Mouse (Mus musculus) heart, postnatal 0 days (tissue): ENCODE measurements at regions not wholly inside any gene's neighbourhood (a gene's known extent, or its start where the extent isn't known, plus 50 kb on each side); places are given as distances from the start of the nearest gene placed in this dataset.

Experiments
- ATAC-seq: fragments of 200-750 bp; cut with Nextera tagmentation; 2 replicates; pipeline ENCODE4 v1.8.0; 2017; ENCODE audit warnings: low read depth, moderate number of reproducible peaks, moderate library complexity; ENCODE audit not compliant: insufficient read depth
- DNase-seq: peaks from one replicate; pipeline ENCODE4 v3.0.0-alpha.2; 2016; ENCODE audit warnings: low spot score
- H3K27ac ChIP-seq: fragments of 300-500 bp; sonication (generic); 2 replicates; pipeline ENCODE4 v1.5.1; 2014; ENCODE audit warnings: low read depth, mild to moderate bottlenecking
- H3K27me3 ChIP-seq: fragments of 300-500 bp; sonication (generic); 2 replicates; pipeline ENCODE4 v1.6.1; 2014; ENCODE audit warnings: low read length, mixed read lengths; ENCODE audit not compliant: control insufficient read depth, insufficient read depth
- H3K36me3 ChIP-seq: fragments of 300-500 bp; sonication (generic); replicated peaks from 2 replicates; pipeline ENCODE4 v1.6.1; 2014; ENCODE audit warnings: low read length, mixed read lengths; ENCODE audit not compliant: control insufficient read depth, insufficient read depth
- H3K4me1 ChIP-seq: fragments of 300-500 bp; sonication (generic); 2 replicates; pipeline ENCODE4 v1.6.1; 2014; ENCODE audit warnings: antibody characterized with exemption; ENCODE audit not compliant: control insufficient read depth, insufficient read depth
- H3K4me2 ChIP-seq: fragments of 300-500 bp; sonication (generic); 2 replicates; pipeline ENCODE4 v1.6.1; 2014; ENCODE audit warnings: low read depth, mild to moderate bottlenecking, low read length, moderate library complexity
- H3K4me3 ChIP-seq: fragments of 300-500 bp; sonication (generic); 2 replicates; pipeline ENCODE4 v1.5.1; 2014; ENCODE audit warnings: low read depth, low read length
- H3K9ac ChIP-seq: fragments of 300-500 bp; sonication (generic); replicated peaks from 2 replicates; pipeline ENCODE4 v1.6.1; 2014; ENCODE audit warnings: low read depth, low read length, mixed read lengths
- H3K9me3 ChIP-seq: fragments of 300-500 bp; sonication (generic); replicated peaks from 2 replicates; pipeline ENCODE4 v1.6.1; 2016; ENCODE audit warnings: low read length; ENCODE audit not compliant: control insufficient read depth
- CTCF ChIP-seq: IDR thresholded peaks from 2 replicates; pipeline ENCODE4 v1.5.1; 2016; ENCODE audit warnings: antibody characterized with exemption, control low read depth, low read depth
- EP300 ChIP-seq: IDR thresholded peaks from 2 replicates; pipeline ENCODE4 v1.6.1; 2016; ENCODE audit warnings: antibody characterized with exemption, low read depth
- WGBS: fragments of 180-500 bp; shearing (Covaris S2); extraction: QIAGEN DNeasy Blood & Tissue Kit; methylation state at CpG from one replicate; pipeline ENCODE4 v1.1.7; 2014; 5-methylcytosine and 5-hydroxymethylcytosine counted together

GRCm38 (mm10) chr1:57032407-57032806 lies 54.0 kb upstream of the Satb2 start:
- no peak overlapping the region for H3K27ac ChIP-seq
- no peaks in the 10 kb centered on the region for H3K36me3 ChIP-seq
- H3K4me2 ChIP-seq, result no peak overlapping the region
- no peaks in the 10 kb centered on the region for H3K9me3 ChIP-seq
- WGBS, result 78% methylated on average over 2 of the region's 2 CpGs
- DNase-seq (no peak), ATAC-seq (no peak)
- TF ChIP-seq EP300 (no peak), CTCF (no peak)
- no peak overlapping the region for H3K4me3 ChIP-seq
- no peak overlapping the region for H3K9ac ChIP-seq
- no peaks in the 10 kb centered on the region for H3K4me1 ChIP-seq
- H3K27me3 ChIP-seq, result no peaks in the 10 kb centered on the region

GRCm38 (mm10) chr1:57033244-57033643 lies 54.8 kb upstream of the Satb2 start:
- Histone ChIP-seq H3K9me3 (no peaks in the 10 kb centered on the region), H3K4me3 (no peak overlapping the region), H3K27ac (no peak overlapping the region), H3K27me3 (no peaks in the 10 kb centered on the region), H3K4me1 (no peaks in the 10 kb centered on the region), H3K36me3 (no peaks in the 10 kb centered on the region), H3K9ac (no peak overlapping the region), H3K4me2 (no peak overlapping the region)
- ATAC-seq (no peak), DNase-seq (no peak)
- 80% methylated on average over 2 of the region's 2 CpGs for WGBS
- TF ChIP-seq EP300, result no peak
- no peak for TF ChIP-seq CTCF

- TF ChIP-seq CTCF (no peak), EP300 (no peak)
- Histone ChIP-seq H3K9ac (no peak overlapping the region), H3K4me1 (no peaks in the 10 kb centered on the region), H3K27me3 (no peaks in the 10 kb centered on the region), H3K4me2 (no peak overlapping the region), H3K9me3 (no peaks in the 10 kb centered on the region), H3K36me3 (no peaks in the 10 kb centered on the region), H3K4me3 (no peak overlapping the region), H3K27ac (no peak overlapping the region)
- no peak for ATAC-seq
- WGBS, result 82% methylated on average over 6 of the region's 6 CpGs
- no peak for DNase-seq
Observed at GRCm38 (mm10) chr1:57034411-57034810, 56.0 kb upstream of the Satb2 start.

GRCm38 (mm10) chr1:57036382-57036781 lies 57.9 kb upstream of the Satb2 start:
- 75% methylated on average over 3 of the region's 3 CpGs for WGBS
- Histone ChIP-seq H3K27ac (no peak overlapping the region), H3K4me2 (no peak overlapping the region), H3K4me3 (no peak overlapping the region), H3K27me3 (no peaks in the 10 kb centered on the region), H3K9ac (no peak overlapping the region), H3K4me1 (no peaks in the 10 kb centered on the region), H3K9me3 (no peaks in the 10 kb centered on the region), H3K36me3 (no peaks in the 10 kb centered on the region)
- DNase-seq (no peak), ATAC-seq (no peak)
- TF ChIP-seq EP300, result no peak
- no peak for TF ChIP-seq CTCF

- Histone ChIP-seq H3K9ac (no peak overlapping the region), H3K9me3 (no peaks in the 10 kb centered on the region), H3K27ac (no peak overlapping the region), H3K27me3 (no peaks in the 10 kb centered on the region), H3K4me2 (no peak overlapping the region), H3K4me3 (no peak overlapping the region), H3K36me3 (no peaks in the 10 kb centered on the region), H3K4me1 (no peaks in the 10 kb centered on the region)
- 39% methylated on average over 8 of the region's 8 CpGs for WGBS
- TF ChIP-seq EP300 (no peak), CTCF (no peak)
- no peak for DNase-seq
- ATAC-seq, result no peak
Observed at GRCm38 (mm10) chr1:57040201-57040600, 61.8 kb upstream of the Satb2 start.

- Histone ChIP-seq H3K4me1 (no peaks in the 10 kb centered on the region), H3K27ac (no peak overlapping the region), H3K36me3 (no peaks in the 10 kb centered on the region)
Observed at GRCm38 (mm10) chr1:57041578-57041977, 63.1 kb upstream of the Satb2 start.

More at GRCm38 (mm10) chr1:57041578-57041977, 63.1 kb upstream of the Satb2 start:
- Histone ChIP-seq H3K27me3 (no peaks in the 10 kb centered on the region), H3K4me3 (no peak overlapping the region), H3K4me2 (no peak overlapping the region), H3K9ac (no peak overlapping the region), H3K9me3 (no peaks in the 10 kb centered on the region)
- DNase-seq (no peak), ATAC-seq (no peak)
- TF ChIP-seq CTCF (no peak), EP300 (no peak)
